13 mouse cellular contexts compared by ENCODE assay signal in the genomic region with DNA sequence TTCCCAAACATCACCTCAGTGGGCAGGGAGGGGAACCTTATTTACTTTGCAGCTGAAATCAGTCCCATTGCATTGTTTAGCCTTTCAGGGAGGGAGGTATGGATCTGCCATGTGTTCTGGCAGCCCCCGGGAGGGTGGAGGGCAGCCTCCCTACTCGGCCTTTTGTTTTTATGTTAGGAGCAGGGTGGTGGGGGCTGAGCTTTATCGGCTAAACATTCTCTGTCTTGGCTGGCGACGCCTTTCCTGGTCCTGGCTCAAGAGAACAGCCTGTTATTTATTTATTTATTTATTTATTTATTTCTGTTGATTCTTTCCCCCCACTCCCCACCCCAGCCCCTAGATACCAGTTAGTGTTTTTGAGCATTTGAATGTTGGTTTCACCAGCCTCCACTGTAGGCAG.
"Had no signal": no experiment of that assay in that cellular context is flagged by ENCODE, and none has a peak within 500 bp of the region (broad histone marks: within the 10 kb centered on the region; RNA-seq: fewer than 3 reads in every experiment).

No protein-coding gene starts in this region.

- DNase-seq: lung, embryonic 14.5 days; right cerebral cortex, postnatal 14 days; thymus, adult 18-20 months; thymus, postnatal 14 days; thymus, postnatal 36 days had no signal

- H3K27ac ChIP-seq: liver, embryonic 12.5 days; liver, embryonic 14.5 days; macrophage; midbrain, embryonic 13.5 days; midbrain, embryonic 15.5 days; neural tube, embryonic 12.5 days; stomach, embryonic 15.5 days had no signal

- H3K4me3 ChIP-seq: liver, embryonic 12.5 days; megakaryocyte, embryonic 14.5 days; midbrain, embryonic 13.5 days; midbrain, embryonic 15.5 days; neural tube, embryonic 12.5 days; stomach, embryonic 15.5 days had no signal
